Mouse (Mus musculus) lung, postnatal 4 days (tissue): Measurements from ENCODE around the gene Abcg1.

Experiments
- DNase-seq, 2 experiments: peaks; one replicate each; pipeline ENCODE4 v3.0.0; 2021

Gene Abcg1

DNA sequence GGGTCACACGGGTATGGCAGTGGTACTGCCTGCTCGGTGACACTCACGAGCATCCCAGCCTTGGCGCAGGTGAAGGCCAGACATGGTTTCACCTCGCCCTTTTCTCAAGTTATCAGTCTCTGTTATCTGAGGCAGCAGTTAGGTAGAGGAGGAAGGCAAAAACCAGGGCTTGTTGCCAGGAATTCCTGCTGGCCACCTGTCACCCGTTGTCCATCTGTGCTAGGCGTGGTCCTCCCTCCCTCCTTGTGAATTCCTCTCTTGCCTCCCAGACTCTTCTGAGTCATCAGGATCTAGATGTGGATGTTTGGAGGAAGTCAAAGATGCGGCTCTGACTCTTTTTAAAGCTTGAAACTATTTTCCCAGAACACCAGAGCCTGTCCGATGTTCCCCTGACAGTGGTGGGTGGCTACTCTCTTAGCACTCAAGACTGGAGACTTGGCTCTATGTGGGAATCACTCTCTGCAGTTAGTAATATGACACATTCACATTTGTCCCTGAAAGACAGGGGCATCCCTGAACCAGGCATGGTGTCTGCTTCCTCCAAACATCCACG lies 73.9 kb downstream of the Abcg1 start:
- no peak for DNase-seq

DNA sequence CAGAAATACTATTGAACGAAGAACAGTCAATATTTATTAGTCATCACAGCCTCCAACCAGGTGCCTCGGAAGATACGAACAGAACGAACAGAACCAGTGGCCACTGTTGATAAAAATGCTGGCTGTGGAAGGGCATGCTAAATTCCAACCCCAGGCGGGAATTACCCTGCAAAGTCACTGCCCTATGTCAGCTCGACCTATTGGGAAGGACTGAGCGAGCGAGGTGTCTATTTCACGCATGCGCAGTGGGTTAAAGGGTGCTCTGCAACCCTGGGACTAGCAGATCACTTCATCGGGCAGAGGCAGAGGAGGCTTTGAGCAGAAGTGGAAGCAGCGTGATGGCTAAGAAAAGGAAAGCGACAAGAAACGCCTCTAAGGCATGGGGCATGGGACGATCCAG lies 76.3 kb downstream of the Abcg1 start:
- no peak for DNase-seq

DNA sequence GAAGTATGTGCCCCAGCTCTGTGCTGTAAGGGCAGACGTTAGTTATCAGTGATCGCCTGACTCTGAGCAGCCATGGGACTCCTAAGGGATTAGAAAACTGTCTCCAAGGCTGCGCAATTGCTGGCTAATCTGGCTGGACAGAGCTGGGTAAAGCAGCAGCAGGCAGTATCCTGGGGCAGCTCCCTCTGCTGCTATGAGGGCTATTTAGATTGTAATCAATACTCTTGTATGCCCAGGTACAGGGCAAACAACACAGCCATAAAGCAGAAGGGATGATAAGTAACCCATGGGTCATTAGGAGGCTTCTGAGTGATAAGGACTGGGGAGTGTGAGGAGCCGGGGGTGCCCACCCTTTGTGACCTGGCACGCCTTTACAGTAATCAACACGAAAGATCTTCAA lies 77.4 kb downstream of the Abcg1 start:
- DNase-seq = no peak

DNA sequence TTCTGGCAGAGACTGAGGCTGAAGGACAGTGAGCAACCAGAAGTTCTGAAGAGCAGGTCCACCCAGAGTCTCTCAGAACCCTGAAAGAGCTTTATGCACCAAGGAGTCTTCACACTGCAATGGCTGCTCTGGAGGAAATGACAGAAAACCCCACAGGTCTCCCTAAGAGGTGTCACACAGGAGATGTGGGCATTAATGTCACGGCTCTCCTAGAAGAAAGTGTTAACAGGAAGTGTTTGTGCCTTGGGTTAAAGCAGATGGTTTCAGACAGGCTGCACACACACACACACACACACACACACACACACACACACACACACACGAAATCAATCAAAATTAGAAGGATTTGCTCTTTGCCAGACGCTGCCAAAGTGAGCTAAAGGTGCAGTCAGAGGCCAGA lies 78.8 kb downstream of the Abcg1 start:
- no peak for DNase-seq

DNA sequence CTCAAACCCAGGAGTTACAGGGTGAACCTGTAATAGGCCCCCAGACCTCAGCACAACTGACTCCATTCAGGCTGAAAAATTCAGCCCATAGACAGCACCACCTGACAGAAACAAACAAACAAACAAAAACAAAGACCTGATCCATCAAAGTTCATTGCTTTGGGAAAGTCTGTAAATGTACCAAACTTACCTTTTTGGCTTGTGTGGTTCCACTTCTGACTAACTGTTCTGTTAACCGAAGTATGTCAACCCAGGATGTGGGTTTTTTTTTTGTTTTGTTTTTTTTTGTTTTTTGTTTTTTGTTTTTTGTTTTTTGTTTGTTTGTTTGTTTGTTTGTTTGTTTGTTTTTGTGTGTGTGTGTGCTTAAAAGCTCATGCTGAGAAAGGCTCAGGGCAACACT lies 79.3 kb downstream of the Abcg1 start:
- DNase-seq = no peak

DNA sequence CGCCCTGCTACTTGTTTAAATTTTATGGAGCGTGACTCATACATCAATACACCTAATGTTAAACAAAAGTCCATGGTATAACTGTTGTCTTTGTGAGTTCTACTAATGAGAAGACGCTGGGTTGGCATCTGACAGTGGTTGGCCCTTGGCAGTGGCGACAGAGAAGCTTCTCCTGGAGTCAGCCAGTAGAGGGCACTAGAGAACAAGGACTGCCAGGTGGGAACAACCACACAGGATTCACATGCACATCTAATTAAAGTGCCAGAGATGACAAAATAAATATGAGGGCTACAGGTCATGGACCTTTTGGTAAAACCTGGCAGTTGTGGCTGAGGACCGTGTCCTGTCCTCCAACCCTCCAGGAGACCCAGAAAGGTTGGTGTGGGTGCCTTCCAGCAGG lies 80.9 kb downstream of the Abcg1 start:
- DNase-seq = peak; percentile 36 to 73

DNA sequence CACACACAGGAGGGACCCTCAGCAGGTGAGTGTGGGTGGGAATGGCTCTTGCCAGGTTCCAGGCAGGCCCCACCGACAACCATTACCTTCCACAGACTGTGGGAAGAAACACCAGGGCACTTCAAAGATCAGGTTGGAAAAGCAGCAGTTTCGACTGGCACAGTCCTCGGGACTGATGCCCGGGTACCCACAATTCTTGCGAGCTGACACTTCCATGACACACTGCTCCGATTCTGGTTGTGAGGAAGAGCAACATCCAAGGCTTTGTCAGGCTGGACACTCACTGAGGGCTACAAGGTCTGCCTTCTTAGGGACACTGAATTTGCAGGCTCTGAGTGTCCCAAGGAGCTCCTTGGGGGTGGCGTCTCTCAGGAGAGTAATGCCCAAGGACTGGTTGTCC lies 84.6 kb downstream of the Abcg1 start:
- DNase-seq = no peak

DNA sequence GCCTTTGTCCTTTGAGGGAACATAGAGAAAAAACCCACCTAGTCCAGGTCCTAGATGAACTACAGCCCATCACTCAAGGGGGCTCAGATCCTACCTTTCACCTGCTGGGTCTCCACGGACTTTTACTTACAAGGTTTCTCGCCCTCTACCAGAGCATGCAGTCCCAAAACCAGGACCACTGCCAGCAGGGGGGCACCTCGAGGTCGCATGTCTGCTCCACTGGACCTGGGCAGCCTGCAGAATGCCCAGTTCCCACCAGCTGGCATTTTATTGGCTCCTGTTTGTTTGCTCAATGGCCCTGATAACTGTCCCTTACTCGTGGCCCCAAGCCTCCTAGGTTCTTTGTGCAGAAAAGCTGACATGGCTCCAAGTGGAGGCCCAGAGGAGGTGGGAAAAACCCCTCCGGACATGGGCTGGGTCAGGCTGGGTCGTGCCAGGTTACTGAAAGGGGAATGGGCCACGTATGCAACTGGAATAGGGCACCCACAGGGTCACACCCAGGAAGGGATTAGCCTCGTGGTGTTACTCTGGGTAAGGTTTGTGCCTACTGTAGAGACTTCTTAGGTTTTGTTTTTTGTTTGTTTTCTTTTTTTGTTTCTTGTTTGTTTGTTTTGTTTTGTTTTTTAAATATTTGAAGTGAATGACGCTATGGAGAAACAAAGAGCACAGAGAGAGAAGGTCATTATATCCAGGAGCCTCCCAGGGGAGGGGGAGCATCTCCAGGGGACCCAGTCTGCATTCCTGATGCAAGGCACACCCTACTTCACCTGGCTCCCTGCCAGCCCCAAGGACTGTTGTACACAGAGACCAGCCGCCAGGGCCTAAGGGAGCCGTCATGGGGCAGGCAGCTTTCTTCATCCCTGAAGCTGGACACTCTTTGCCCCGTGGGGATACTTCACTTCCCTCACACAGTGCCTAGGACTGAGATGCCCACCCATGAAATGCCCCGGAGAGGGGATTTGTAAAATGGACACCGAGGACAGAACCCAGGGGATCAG lies 86.9 kb downstream of the Abcg1 start, which contains the start of gene Tff2:
Tff2 (minus strand) TSS at position 243 of the 998 bp plus-strand sequence.
- peak; percentile 12 to 41 for DNase-seq

DNA sequence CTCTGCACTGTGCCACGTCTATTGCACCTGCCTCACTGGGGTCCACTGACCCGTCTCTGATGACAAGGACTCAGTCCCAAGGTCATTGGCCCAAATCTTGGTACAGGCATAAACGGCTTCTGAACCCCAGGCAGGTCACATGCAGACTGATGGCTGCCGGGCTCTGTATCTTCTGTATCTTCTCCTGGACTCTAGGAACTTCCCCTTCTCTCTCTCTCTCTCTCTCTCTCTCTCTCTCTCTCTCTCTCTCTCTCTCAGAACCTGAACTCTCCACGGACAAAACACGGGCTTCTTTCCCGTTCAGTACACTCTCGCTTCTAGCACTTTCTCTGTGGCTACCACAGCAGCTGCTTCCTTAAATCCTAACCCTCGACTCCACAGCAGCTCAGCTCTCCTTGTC lies 88.5 kb downstream of the Abcg1 start:
- DNase-seq = no peak

DNA sequence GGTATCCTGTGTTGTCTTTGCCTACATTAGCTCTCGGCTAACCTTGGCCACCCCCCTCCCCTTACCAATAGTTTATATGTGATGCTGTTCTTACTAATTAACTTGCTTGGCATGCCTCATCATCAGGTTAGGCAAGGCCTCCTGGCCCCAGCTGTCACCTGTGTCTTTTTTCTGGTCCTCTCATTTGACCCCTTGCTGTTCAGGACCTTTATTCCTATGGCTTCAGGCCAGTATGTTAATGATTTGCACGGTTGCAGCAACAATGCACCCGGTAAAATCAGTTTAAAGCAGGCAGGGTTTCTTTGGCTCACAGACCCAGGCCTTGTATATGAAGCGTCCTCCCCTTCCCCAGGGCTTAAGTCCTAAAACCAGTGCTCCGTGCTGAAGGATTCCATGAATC lies 95.0 kb downstream of the Abcg1 start:
- no peak for DNase-seq

DNA sequence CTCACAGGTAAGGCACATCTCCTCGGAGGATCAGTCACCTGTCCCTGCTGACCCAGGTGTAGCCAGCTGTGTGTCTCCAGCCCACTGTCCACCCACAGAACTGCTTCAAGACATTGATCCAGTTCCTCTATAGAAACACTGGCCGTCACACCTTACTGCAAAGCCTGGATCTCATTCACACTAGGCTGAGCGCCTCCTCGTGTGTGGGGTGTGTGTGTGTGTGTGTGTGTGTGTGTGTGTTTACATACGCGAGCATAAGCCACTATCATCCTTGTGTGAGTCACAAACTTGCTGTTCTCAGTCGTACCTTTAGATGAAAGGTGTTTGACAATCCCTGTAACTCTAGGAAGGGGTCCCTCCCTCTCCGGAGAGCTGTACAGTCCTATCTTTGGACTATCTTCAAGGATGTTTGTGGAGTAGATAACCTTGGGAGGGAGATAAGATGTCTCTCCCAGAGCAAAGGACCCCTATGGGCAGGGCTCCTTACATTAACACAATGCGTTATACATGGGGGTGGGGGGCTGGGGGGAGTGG lies 95.6 kb downstream of the Abcg1 start:
- no peak for DNase-seq

DNA sequence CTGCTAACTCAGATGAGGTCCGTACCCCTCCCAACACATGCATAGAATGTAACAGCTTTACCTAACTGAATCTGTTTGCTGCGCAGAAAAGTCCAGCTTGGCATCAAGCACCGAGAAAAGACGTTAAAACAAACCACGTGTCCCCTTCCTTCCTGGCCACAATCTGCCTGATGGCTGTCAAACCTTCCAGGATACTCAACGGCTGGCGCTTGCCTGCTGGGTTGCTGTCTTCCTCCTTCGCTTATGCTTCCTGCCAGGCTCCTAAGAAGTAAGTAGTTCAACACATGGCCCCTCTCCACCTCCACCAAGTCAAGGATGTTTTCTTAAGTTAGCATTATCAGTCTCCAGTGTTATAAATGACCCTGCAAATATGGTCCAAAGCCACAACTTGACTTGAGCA lies 96.3 kb downstream of the Abcg1 start:
- DNase-seq = no peak

DNA sequence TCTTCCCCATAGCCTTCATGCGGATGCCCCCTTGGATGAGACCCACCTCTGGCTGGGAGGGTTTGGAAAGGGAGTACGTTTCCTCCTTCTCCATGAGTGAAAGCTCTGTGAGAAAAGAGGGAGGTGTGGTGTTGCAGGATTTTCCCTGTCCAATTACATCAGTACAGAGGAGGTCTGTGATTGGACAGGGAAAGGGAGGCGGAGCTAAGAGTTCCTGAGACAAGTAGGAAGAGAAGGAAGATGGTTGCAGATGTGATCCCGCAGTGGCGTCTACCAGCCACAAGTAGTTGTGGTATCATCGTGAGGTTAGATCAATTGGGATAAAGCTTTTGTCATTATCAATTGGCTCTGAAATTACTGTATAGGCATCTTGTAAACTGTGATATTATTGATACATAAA lies 100.4 kb downstream of the Abcg1 start:
- DNase-seq = no peak

DNA sequence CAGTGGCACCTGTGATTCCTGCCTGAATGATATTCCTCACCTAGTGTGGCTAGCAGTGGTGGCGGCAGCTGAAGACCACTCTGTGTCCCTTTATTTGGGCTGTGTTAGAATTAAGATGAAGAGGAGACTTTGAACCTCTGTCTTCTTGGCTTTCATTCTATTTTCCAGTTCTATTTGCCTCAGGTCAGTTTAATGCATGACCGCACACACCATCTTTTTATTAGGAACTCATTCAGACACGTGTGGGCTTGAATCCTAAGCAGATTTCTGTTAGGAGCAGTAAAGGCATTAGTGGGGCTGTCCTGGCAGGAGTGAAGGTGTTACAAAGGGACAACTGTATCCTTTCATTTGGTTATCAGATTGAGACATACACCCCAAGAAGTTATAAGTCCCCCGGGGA lies 102.8 kb downstream of the Abcg1 start:
- DNase-seq = no peak

DNA sequence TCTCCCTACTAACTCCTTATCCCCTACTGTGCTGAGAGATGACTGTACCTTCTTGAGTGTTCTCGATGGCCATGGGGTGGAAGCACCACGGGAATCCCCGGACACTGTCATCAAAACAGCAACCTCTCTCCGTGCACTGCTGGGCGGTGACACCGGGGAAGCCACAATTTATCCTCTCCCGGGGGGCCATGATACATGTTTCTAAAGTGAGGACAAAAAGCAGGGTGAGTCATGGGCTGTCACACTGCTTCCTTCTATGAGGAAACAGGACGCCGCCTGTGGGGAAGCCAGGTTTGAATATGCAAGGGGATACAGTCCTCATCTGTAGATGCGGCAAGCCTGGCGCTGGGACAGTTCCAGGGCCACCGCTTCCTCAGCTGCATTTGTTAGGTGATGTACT lies 105.1 kb downstream of the Abcg1 start:
- DNase-seq = no peak

DNA sequence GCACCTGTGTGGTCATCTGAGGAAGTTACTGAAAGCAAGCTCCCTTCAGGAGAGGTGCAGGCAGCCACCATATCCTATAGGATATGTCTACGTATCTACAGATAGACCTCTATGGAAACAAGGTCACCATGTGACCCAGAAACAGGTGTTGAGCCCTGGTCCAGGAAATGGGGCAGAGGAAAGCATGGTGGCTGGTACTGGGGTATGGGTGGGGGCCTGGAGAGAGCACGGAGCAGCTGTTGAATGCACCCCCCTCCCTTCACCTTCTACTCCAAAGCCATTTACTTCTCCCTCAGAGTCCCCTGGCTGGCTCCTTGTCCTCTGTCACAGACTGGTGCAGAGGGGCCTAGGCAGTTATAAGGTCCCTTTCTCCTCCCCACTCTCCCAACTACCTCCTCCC lies 106.3 kb downstream of the Abcg1 start:
- DNase-seq = no peak

DNA sequence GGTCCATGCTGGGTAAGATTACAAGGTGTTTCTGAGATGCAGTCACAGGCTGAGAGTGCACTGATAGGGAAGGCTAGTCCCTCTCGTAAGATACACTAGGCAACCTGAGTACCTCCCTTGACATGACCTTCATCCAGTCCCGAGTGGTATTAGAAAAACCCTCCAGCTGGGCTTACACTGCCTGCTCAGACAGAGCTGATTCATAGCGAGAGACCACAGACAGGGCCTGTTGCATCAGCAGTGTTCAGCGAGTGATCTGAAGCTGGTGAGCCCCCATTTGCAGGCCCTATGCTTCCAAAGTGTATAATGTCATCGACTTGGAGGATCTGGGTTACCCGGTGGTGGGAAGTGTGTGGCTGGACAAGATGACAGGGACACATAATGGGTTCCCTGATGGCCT lies 107.7 kb downstream of the Abcg1 start, which contains the start of gene Tff1:
Tff1 (minus strand) TSS at position 151 of the 400 bp plus-strand sequence.
- no peak for DNase-seq
